Mouse (Mus musculus) cortical plate, adult 2 months (tissue): ENCODE measurements around the gene Tbc1d8.

Experiments
- CTCF ChIP-seq: fragments of 200-500 bp; IDR thresholded peaks from 2 replicates; pipeline ENCODE4 v1.5.1; 2011; ENCODE audit warnings: mild to moderate bottlenecking, control low read depth, low read length; ENCODE audit not compliant: insufficient read depth; ENCODE audit errors: extremely low read depth
- POLR2A ChIP-seq: fragments of 200-500 bp; IDR thresholded peaks from 2 replicates; pipeline ENCODE4 v1.6.1; 2011; ENCODE audit warnings: mild to moderate bottlenecking, low read length, control low read depth; ENCODE audit not compliant: insufficient read depth; ENCODE audit errors: extremely low read depth

- TF ChIP-seq CTCF (no peak), POLR2A (no peak)
These were observed 106.2 kb downstream of the Tbc1d8 start for GRCm38 (mm10) chr1:39372220-39372843.
